Mouse (Mus musculus): ENCODE data around the gene Syt2. TPM values are rescaled to one million over a fixed set of nuclear protein-coding genes. Genes with fewer than 3 reads are reported as not detected.

The Syt2 gene
- polyA plus RNA-seq, 1 experiment from 2014 or later: 0.34 TPM

DNA sequence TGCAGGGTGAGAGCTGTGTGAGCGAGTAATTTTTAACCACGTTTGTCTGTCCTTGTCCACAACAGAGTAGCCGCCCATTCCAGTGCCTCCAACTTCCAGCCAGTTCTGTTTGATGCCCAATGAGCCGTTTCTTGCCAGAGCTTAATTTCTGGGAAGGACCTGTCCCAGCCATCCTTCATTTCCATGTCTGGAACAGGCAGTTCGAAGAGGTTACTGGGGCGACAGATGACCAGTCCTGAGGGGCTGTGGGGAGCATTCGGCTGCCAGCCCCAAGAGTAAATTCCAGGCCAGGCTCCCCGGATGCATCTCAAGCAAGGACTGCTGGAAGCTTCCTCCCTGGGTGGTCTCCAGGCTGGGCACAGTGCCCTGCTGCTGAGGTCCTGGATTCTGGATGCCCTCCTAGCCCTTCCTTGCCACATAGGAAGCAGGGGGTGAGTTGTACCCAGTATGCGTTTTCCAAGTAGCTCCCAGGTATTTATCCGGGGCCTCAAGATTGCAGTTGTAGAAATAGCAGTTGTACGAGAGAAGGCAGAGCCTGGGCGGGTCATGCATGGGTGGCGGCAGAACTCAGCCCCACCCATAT is 4.9 kb downstream of the Syt2 start:
- 50% methylated on average over 13 of the region's 13 CpGs for WGBS
- H3K4me2 ChIP-seq: no peak overlapping the region
- no peak for ATAC-seq (replicated peaks; ENCODE audit: insufficient number of reproducible peaks, insufficient read depth, low FRiP score, low read depth)
- no peaks in the 10 kb centered on the region for H3K36me3 ChIP-seq
- H3K27ac ChIP-seq: no peak overlapping the region
- no peak overlapping the region for H3K9ac ChIP-seq
- H3K27me3 ChIP-seq: peaks cover 71% of the 10 kb centered on the region
- no peak overlapping the region for H3K4me3 ChIP-seq
- H3K9me3 ChIP-seq (replicated peaks): no peaks in the 10 kb centered on the region
- peaks cover 18% of the 10 kb centered on the region for H3K4me1 ChIP-seq (replicated peaks)

DNA sequence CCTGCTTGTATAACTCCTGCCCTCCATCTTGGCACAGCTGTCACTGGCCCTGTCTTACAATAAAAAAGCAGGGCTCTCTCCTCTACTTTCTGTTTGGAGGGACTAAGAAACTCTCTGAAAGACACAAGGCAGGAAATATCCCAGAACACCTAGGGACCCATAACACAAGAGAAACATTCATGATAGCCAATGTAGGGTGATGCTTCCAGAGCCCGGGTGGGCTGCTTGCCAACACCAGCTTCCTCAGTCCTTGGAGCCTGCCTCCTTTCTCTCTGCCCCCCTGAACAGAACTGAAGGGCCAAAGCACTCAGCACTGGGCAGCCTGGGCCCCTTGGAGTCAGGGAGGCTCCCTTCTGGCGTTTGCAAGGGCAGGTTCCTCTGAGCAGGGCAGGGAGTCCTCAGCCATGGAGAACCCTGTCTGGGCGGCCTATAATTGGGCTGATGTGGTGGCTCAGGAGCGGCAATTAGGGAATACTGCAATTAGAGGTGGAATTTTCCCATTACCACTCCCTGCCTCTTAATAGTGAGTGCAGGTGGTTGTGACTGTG is 5.4 kb downstream of the Syt2 start:
- WGBS: 29% methylated on average over 4 of the region's 4 CpGs
- Histone ChIP-seq H3K4me1 (replicated peaks) (peaks cover 12% of the 10 kb centered on the region), H3K4me3 (no peak overlapping the region), H3K9me3 (replicated peaks) (no peaks in the 10 kb centered on the region), H3K4me2 (no peak overlapping the region), H3K36me3 (no peaks in the 10 kb centered on the region), H3K27me3 (peaks cover 71% of the 10 kb centered on the region), H3K27ac (no peak overlapping the region), H3K9ac (no peak overlapping the region)
- ATAC-seq (replicated peaks; ENCODE audit: insufficient number of reproducible peaks, insufficient read depth, low FRiP score, low read depth): no peak

DNA sequence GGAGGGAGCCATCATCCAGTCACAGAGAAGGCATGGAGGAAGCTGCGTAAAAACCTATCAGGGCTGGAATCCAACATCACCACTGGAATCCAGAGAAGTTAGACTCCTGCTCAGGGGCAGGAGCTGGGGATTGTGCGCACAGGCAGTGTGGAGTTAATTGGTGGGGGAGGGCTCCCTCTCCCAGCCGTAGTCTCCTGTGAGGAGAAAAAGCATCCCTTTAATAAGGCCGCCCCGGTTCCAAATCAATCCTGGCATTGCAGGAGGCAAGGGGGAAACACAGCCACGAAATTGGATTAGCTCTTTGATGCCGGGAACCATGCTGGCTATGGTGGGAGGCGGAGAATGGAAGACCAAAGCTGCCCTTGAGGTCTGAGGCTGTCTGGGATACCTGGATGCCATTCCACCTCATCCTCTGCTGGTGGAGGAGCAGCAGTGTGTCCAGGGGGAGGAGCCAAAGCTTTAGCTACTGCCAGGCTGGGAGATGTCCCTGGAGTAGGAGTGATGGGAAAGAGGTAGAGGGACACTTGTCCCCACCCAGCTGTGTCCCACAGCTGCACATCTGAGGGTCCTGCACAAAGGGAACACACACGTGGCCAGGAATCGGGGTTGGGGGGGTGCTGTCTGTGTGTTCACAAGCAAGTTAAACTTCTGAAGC is 7.3 kb downstream of the Syt2 start:
- Histone ChIP-seq H3K9ac (no peak overlapping the region), H3K4me2 (no peak overlapping the region), H3K27ac (no peak overlapping the region), H3K27me3 (peaks cover 54% of the 10 kb centered on the region), H3K4me3 (no peak overlapping the region), H3K9me3 (replicated peaks) (no peaks in the 10 kb centered on the region), H3K36me3 (no peaks in the 10 kb centered on the region), H3K4me1 (replicated peaks) (peaks cover 10% of the 10 kb centered on the region)
- no peak for ATAC-seq (replicated peaks; ENCODE audit: insufficient number of reproducible peaks, insufficient read depth, low FRiP score, low read depth)
- 27% methylated on average over 10 of the region's 10 CpGs for WGBS

- Histone ChIP-seq H3K27me3 (peaks cover 13% of the 10 kb centered on the region), H3K4me1 (replicated peaks) (peaks cover 4% of the 10 kb centered on the region), H3K36me3 (no peaks in the 10 kb centered on the region), H3K4me3 (no peak overlapping the region), H3K9ac (no peak overlapping the region), H3K9me3 (replicated peaks) (no peaks in the 10 kb centered on the region), H3K4me2 (no peak overlapping the region), H3K27ac (no peak overlapping the region)
- ATAC-seq (replicated peaks; ENCODE audit: insufficient number of reproducible peaks, insufficient read depth, low FRiP score, low read depth): no peak
- WGBS: 23% methylated on average over 7 of the region's 7 CpGs
Observed at GRCm38 (mm10) chr1:134658841-134659240, 12.4 kb downstream of the Syt2 start.

- no peak for ATAC-seq (replicated peaks; ENCODE audit: insufficient number of reproducible peaks, insufficient read depth, low FRiP score, low read depth)
- 50% methylated on average over 7 of the region's 7 CpGs for WGBS
- H3K4me1 ChIP-seq (replicated peaks): peaks cover 4% of the 10 kb centered on the region
Observed at GRCm38 (mm10) chr1:134660163-134660562, 13.7 kb downstream of the Syt2 start.

DNA sequence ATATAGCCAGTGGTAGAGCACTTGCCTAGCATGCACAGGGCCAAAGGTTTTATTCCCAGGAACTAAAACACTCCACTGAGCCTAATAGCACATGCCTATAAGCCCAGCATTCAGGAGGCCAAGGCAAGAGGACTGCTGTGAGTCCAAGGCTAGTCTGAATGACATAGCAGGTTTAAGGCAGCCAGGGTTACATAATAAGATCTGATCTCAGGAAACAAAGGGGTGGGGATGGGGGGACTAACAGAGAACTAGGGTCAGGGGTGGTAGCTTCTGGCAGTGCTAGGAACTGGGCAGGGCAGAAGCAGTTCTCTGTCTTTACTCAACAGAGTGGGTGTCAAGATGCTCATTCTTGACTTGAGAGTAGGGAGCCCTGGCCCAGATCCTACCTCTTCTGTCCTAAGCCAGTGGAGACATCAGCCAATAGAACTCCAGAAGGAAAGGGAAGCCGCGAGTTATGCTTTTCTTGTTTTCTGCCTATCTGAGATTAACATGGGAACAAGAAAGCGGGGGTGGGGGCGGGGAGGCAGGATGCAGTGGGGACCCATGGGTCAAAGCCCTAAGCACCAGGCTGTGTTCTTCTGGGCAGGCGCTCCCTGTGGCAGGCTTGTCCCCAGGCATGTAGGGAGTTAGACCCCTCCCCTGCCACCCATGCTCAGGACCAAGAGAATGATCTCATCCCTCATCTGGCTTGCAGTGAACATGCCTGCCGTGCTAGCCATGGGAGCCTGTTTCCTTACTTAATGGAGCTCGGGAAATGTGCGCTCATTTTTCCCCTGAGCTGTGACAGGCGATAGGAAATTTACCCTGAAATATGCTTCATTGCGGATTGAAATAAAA is 25.0 kb downstream of the Syt2 start:
- no peak overlapping the region for H3K4me2 ChIP-seq

More at GRCm38 (mm10) chr1:134660163-134660562, 13.7 kb downstream of the Syt2 start:
- Histone ChIP-seq H3K27ac (no peak overlapping the region), H3K9ac (no peak overlapping the region), H3K9me3 (replicated peaks) (no peaks in the 10 kb centered on the region), H3K36me3 (no peaks in the 10 kb centered on the region), H3K4me3 (no peak overlapping the region), H3K27me3 (peaks cover 7% of the 10 kb centered on the region; the same call in 1 of the 2 replicates), H3K4me2 (no peak overlapping the region)

DNA sequence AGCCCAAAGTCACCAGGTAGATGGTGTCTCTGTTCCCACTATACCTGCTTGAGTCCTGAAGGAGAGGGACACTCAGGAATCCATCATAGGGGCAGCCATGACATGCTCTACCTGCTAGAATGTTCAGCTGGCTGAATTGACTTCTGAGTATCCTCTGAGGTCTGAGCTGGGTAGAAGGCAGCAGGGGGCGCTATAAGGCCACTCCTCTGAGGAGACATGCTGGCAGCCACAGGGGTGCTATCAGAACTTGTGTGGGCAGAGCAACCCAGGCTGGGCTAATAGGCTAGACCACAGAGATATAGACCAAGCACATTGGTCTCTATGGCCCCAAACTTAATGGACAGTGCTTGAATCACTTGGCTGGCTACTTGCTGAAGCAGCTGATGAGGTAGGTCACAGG is 27.8 kb downstream of the Syt2 start:
- Histone ChIP-seq H3K36me3 (no peaks in the 10 kb centered on the region), H3K9ac (no peak overlapping the region), H3K4me3 (no peak overlapping the region), H3K4me2 (no peak overlapping the region), H3K4me1 (replicated peaks) (no peaks in the 10 kb centered on the region; the same call in 1 of the 2 replicates), H3K27me3 (peaks cover 16% of the 10 kb centered on the region; the same call in 1 of the 2 replicates), H3K27ac (no peak overlapping the region), H3K9me3 (replicated peaks) (no peaks in the 10 kb centered on the region)
- WGBS: 15% methylated on average over 1 of the region's 1 CpGs
- no peak for ATAC-seq (replicated peaks; ENCODE audit: insufficient number of reproducible peaks, insufficient read depth, low FRiP score, low read depth)

More for the DNA sequence above, 25.0 kb downstream of the Syt2 start:
- ATAC-seq (replicated peaks; ENCODE audit: insufficient number of reproducible peaks, insufficient read depth, low FRiP score, low read depth): no peak
- no peaks in the 10 kb centered on the region for H3K9me3 ChIP-seq (replicated peaks)
- peaks cover 16% of the 10 kb centered on the region; the same call in 1 of the 2 replicates for H3K27me3 ChIP-seq
- no peaks in the 10 kb centered on the region; the same call in 1 of the 2 replicates for H3K4me1 ChIP-seq (replicated peaks)
- no peak overlapping the region for H3K27ac ChIP-seq
- no peak overlapping the region for H3K4me3 ChIP-seq
- 66% methylated on average over 10 of the region's 10 CpGs for WGBS
- no peak overlapping the region for H3K9ac ChIP-seq
- H3K36me3 ChIP-seq: no peaks in the 10 kb centered on the region

DNA sequence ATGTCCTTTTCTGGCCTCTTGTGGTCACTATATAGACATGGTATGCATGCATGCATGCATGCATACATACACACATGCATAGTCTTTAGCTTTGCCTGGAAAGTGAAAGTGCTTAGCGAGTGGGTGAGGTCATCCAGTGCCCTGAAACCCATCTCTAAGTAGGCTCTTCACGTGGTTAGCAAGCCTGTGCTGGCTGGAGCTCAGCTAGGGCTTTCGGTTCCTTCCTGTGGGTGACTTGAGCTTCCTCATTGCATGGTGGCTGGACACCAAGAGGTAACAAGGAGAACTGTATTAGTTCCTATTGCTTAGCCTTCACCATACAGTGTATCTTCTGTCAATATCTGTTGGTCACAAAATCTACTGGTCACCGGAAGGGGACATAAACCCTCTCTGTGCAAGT is 33.0 kb downstream of the Syt2 start:
- H3K27ac ChIP-seq: no peak overlapping the region
- no peak overlapping the region for H3K4me2 ChIP-seq
- no peaks in the 10 kb centered on the region for H3K4me1 ChIP-seq (replicated peaks)
- WGBS: 58% methylated on average over 4 of the region's 4 CpGs
- no peaks in the 10 kb centered on the region for H3K36me3 ChIP-seq
- H3K9ac ChIP-seq: no peak overlapping the region
- ATAC-seq (replicated peaks; ENCODE audit: insufficient number of reproducible peaks, insufficient read depth, low FRiP score, low read depth): no peak
- H3K4me3 ChIP-seq: no peak overlapping the region
- H3K27me3 ChIP-seq: peaks cover 18% of the 10 kb centered on the region; the same call in 1 of the 2 replicates
- no peaks in the 10 kb centered on the region for H3K9me3 ChIP-seq (replicated peaks)

DNA sequence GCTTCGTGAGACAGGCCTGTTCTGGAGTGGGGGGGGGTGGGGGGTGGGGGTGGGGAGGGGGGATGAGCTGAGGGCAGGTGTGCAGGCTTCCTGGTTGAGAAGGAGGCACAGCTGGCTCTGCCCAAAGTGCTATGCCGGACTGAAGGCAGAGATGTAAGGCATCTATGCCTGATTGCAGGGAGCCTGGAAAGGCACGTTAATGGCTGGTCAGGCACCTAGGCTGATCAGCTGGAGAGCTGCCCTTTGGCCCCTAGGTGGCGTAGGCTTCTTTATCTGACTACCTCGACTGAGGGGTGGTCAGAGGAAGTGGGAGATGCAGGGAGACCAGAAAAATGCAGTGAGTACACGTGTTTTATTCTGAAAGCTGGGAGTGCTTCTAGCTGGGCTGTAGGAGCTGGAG is 34.1 kb downstream of the Syt2 start:
- WGBS: 18% methylated on average over 6 of the region's 6 CpGs
- Histone ChIP-seq H3K9ac (no peak overlapping the region), H3K4me1 (replicated peaks) (no peaks in the 10 kb centered on the region), H3K9me3 (replicated peaks) (no peaks in the 10 kb centered on the region), H3K36me3 (no peaks in the 10 kb centered on the region), H3K4me2 (no peak overlapping the region), H3K4me3 (no peak overlapping the region), H3K27ac (no peak overlapping the region), H3K27me3 (peaks cover 13% of the 10 kb centered on the region; the same call in 1 of the 2 replicates)
- no peak for ATAC-seq (replicated peaks; ENCODE audit: insufficient number of reproducible peaks, insufficient read depth, low FRiP score, low read depth)

GRCm38 (mm10) chr1:134682460-134682859 is 36.0 kb downstream of the Syt2 start:
- no peak overlapping the region for H3K27ac ChIP-seq
- peaks cover 11% of the 10 kb centered on the region; the same call in 1 of the 2 replicates for H3K27me3 ChIP-seq
- WGBS: 41% methylated on average over 9 of the region's 9 CpGs
- no peaks in the 10 kb centered on the region for H3K36me3 ChIP-seq
- H3K4me1 ChIP-seq (replicated peaks): no peaks in the 10 kb centered on the region
- no peak overlapping the region for H3K4me2 ChIP-seq
- no peak overlapping the region for H3K4me3 ChIP-seq
- H3K9ac ChIP-seq: no peak overlapping the region
- ATAC-seq (replicated peaks; ENCODE audit: insufficient number of reproducible peaks, insufficient read depth, low FRiP score, low read depth): no peak
- no peaks in the 10 kb centered on the region for H3K9me3 ChIP-seq (replicated peaks)

DNA sequence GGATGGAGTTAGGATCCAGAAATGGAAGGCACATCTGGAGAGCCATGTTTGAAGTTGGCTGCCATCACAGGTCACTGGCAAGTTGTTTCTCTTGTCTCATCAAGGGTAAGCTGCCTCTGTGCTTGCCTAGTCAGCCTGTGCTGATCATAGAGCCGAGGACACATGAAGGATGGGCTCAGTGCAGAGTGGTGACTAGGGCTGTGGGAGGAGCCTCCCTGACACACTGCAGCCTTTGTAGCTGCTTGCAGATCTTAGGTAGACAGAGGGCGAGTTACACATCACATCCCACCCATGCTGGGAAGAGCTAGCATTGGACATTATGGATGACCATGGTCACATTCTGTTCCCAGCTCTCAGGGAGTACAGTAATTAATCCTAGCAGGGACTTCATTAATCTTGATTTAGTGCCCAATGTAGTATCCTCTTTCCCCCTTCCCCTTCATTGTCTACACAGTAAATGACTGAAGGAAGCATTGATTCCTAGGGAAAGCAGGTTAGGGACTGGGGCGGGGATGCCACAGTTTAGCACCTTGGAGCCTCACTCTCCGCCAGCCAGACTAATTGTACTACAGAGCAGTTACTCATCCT is 40.5 kb downstream of the Syt2 start:
- no peaks in the 10 kb centered on the region for H3K4me1 ChIP-seq (replicated peaks)
- no peak overlapping the region for H3K27ac ChIP-seq
- H3K4me2 ChIP-seq: no peak overlapping the region
- H3K36me3 ChIP-seq: no peaks in the 10 kb centered on the region
- H3K27me3 ChIP-seq: 0 out of 2 replicates have a peak, but pooled peaks cover 5% of the 10 kb centered on the region
- H3K9me3 ChIP-seq (replicated peaks): no peaks in the 10 kb centered on the region
- ATAC-seq (replicated peaks; ENCODE audit: insufficient number of reproducible peaks, insufficient read depth, low FRiP score, low read depth): no peak
- H3K4me3 ChIP-seq: no peak overlapping the region
- H3K9ac ChIP-seq: no peak overlapping the region
- WGBS: 64% methylated on average over 4 of the region's 4 CpGs

All from heart, embryonic 15.5 days (tissue).